Mouse (Mus musculus) heart, embryonic 12.5 days (tissue): ENCODE measurements at regions not wholly inside any gene's neighbourhood (a gene's known extent, or its start where the extent isn't known, plus 50 kb on each side); places are given as distances from the start of the nearest gene placed in this dataset.

Experiments
- ATAC-seq: fragments of 200-750 bp; cut with Nextera tagmentation; 2 replicates; pipeline ENCODE4 v1.8.0; 2017; ENCODE audit warnings: moderate TSS enrichment, moderate library complexity; ENCODE audit not compliant: insufficient number of reproducible peaks, low FRiP score
- H3K27ac ChIP-seq: fragments of 300-500 bp; sonication (generic); 2 replicates; pipeline ENCODE4 v1.5.1; 2016; ENCODE audit warnings: mild to moderate bottlenecking, moderate library complexity; ENCODE audit not compliant: poor library complexity, severe bottlenecking
- H3K27me3 ChIP-seq: fragments of 300-500 bp; sonication (generic); replicated peaks from 2 replicates; pipeline ENCODE4 v1.6.1; 2016; ENCODE audit warnings: mild to moderate bottlenecking, moderate library complexity
- H3K36me3 ChIP-seq: fragments of 300-500 bp; sonication (generic); 2 replicates; pipeline ENCODE4 v1.6.1; 2016; ENCODE audit warnings: mild to moderate bottlenecking, moderate library complexity
- H3K4me1 ChIP-seq: fragments of 300-500 bp; sonication (generic); replicated peaks from 2 replicates; pipeline ENCODE4 v1.6.1; 2016; ENCODE audit warnings: mild to moderate bottlenecking
- H3K4me2 ChIP-seq: fragments of 300-500 bp; sonication (generic); 2 replicates; pipeline ENCODE4 v1.6.1; 2016; ENCODE audit warnings: mild to moderate bottlenecking, moderate library complexity
- H3K4me3 ChIP-seq: fragments of 300-500 bp; sonication (generic); 2 replicates; pipeline ENCODE4 v1.5.1; 2016; ENCODE audit warnings: mild to moderate bottlenecking
- H3K9ac ChIP-seq: fragments of 300-500 bp; sonication (generic); 2 replicates; pipeline ENCODE4 v1.6.1; 2016; ENCODE audit warnings: mild to moderate bottlenecking, moderate library complexity
- H3K9me3 ChIP-seq: fragments of 300-500 bp; sonication (generic); replicated peaks from 2 replicates; pipeline ENCODE4 v1.6.1; 2016; ENCODE audit warnings: mild to moderate bottlenecking, moderate library complexity
- WGBS: fragments of 180-500 bp; shearing (Covaris S2); methylation state at CpG from one replicate; pipeline ENCODE4 v1.1.7; 2016; 5-methylcytosine and 5-hydroxymethylcytosine counted together

DNA sequence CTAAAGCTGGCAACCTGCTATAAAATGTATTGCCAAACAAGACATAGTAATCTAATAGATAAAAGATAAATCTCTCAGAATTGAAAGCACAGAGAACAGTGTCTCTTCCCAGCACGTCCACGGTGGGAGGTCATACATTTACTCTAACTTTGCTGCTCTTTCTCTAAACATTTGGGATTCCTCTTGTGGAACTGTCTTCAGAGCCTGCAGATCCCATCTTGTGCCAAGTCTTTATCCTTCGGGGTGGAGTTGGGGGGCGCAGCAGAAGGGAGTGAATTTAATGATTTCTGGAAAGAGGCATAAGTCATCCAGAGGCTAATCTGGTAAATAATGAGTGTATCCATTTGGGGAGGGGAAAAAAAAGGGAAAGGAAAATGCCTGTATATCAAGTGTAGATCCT, 65.2 kb upstream of the Lifr start:
- ATAC-seq = no peak
- 75% methylated on average over 4 of the region's 4 CpGs for WGBS

DNA sequence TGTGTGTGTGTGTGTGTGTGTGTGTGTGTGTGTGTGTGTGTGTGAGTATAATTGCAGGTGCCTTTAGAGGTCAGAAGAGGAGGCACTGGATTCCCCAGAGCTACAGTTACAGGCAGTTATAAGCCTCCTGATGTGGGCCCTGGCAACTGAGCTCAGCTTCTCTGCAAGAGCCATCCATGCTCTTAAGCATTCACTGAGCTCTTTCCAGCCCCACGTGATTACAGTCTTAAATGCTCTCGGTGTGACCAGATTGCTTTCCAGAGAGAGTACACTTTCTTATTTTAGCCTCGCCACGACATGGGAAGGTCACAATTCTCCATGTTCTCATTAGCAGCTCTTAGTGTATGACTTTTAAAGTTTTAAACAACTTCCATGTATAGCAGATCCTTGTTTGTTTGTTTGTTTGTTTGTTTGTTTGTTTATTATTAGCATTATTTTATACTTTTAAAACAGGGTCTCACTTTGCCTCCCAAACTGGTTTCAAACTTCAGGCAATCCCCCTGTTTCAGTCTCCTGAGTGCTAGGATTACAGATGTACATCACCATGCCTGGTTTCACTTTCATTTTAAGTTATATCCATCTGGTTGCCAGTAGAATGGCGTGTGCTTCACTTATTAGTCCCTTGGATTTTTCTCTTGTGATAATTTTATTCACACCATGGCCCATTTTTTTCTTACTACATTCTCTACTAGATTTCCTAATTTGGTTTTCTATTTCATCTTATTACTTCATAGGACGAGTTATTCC, 58.9 kb upstream of the Lifr start:
- Histone ChIP-seq H3K4me3 (no peak overlapping the region), H3K9ac (no peak overlapping the region), H3K9me3 (no peaks in the 10 kb centered on the region), H3K4me2 (no peak overlapping the region), H3K4me1 (peaks cover 16% of the 10 kb centered on the region), H3K27me3 (no peaks in the 10 kb centered on the region), H3K27ac (0 out of 2 replicates have a peak overlapping the region, but pooled peaks have one; percentile 57), H3K36me3 (no peaks in the 10 kb centered on the region)
- WGBS = 46% methylated on average over 6 of the region's 6 CpGs
- ATAC-seq = no peak

More for the DNA sequence above, 65.2 kb upstream of the Lifr start:
- H3K9ac ChIP-seq = no peak overlapping the region
- no peak overlapping the region for H3K4me2 ChIP-seq
- no peak overlapping the region for H3K27ac ChIP-seq
- no peak overlapping the region for H3K4me3 ChIP-seq
- peaks cover 2% of the 10 kb centered on the region; the same call in 1 of the 2 replicates for H3K9me3 ChIP-seq
- H3K36me3 ChIP-seq = no peaks in the 10 kb centered on the region
- peaks cover 12% of the 10 kb centered on the region for H3K4me1 ChIP-seq
- H3K27me3 ChIP-seq = no peaks in the 10 kb centered on the region

DNA sequence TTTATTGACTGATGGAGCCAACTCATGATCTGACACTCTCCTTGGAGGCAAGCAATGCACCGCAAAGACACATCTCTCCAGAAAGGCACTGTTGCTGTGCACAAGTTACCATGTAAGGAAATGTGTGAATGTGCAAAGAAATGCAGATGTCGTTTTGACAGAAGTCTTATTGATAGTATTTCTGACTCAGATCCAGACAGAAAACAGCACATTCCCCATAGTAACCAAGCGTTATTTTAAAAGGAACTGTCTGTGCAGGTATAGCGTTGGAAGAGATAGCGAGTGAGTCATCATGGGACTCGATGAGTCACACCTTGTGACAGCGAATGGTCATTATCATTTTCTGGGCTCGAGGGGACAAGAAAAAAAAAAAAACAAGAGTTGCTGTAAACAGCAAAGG, 52.9 kb upstream of the Lifr start:
- peaks cover 4% of the 10 kb centered on the region; the same call in 1 of the 2 replicates for H3K4me1 ChIP-seq
- H3K9me3 ChIP-seq = no peaks in the 10 kb centered on the region
- H3K9ac ChIP-seq = no peak overlapping the region
- no peaks in the 10 kb centered on the region for H3K27me3 ChIP-seq
- ATAC-seq = no peak
- no peak overlapping the region for H3K27ac ChIP-seq
- no peak overlapping the region for H3K4me2 ChIP-seq
- WGBS = 42% methylated on average over 8 of the region's 8 CpGs
- no peaks in the 10 kb centered on the region for H3K36me3 ChIP-seq
- no peak overlapping the region for H3K4me3 ChIP-seq

DNA sequence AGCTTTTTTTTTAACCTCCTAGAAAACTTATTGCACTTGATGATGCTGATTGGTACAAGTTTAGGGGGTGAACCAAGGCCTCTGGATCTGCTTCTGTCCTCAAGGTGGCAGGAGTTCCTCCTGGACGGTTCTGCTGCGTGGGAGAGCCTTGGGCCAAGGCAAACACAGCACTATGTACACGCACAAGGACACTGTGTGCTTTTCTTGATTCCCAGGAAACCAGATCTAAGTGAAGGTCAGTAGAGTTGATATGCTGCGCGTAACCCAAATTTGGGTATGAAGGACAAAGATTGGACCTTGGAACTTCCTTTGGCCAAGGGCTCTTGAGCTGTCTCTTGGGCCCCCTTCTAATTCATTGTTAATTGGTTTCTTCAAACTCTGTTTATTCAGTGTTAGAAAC, 51.3 kb upstream of the Lifr start:
- H3K4me1 ChIP-seq = peaks cover 1% of the 10 kb centered on the region
- no peak for ATAC-seq
- no peaks in the 10 kb centered on the region for H3K9me3 ChIP-seq
- no peak overlapping the region for H3K9ac ChIP-seq
- 90% methylated on average over 5 of the region's 5 CpGs for WGBS
- H3K4me2 ChIP-seq = no peak overlapping the region
- H3K36me3 ChIP-seq = no peaks in the 10 kb centered on the region
- no peak overlapping the region for H3K4me3 ChIP-seq
- no peaks in the 10 kb centered on the region for H3K27me3 ChIP-seq
- no peak overlapping the region for H3K27ac ChIP-seq

DNA sequence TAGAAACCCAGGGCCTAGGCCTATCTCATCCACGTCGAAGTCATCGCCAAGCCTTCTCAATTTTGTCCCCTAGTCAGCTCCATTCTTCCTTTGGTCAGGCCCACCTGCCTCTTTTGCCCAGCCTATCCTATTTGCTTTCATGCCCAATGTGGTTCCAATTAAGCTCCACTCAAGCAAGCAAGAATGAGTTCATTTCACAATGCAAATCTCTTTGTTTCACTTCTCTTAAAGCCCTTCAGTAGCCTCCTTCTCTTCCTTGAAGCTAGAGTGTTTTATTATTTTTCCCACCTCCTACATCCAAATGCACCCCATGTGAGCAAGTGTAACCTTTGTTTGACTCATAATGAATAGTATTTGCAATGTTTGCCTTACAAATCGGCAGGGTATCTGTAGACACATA, 50.6 kb upstream of the Lifr start:
- H3K4me3 ChIP-seq = no peak overlapping the region
- WGBS = 89% methylated on average over 4 of the region's 4 CpGs
- H3K27me3 ChIP-seq = no peaks in the 10 kb centered on the region
- H3K4me1 ChIP-seq = no peaks in the 10 kb centered on the region; the same call in 1 of the 2 replicates
- no peak for ATAC-seq
- no peaks in the 10 kb centered on the region for H3K9me3 ChIP-seq
- H3K4me2 ChIP-seq = no peak overlapping the region
- no peak overlapping the region for H3K27ac ChIP-seq
- H3K36me3 ChIP-seq = no peaks in the 10 kb centered on the region
- H3K9ac ChIP-seq = no peak overlapping the region
